Mouse (Mus musculus) embryo, embryonic 11 days (tissue): Measurements from ENCODE around the gene Lin52.

Experiments used
- DNase-seq: peaks from one replicate; pipeline ENCODE4 v3.0.0-alpha.2; 2015

The Lin52 gene

GRCm38 (mm10) chr12:84541391-84541958 is 90.3 kb downstream of the Lin52 start:
- no peak for DNase-seq

DNA sequence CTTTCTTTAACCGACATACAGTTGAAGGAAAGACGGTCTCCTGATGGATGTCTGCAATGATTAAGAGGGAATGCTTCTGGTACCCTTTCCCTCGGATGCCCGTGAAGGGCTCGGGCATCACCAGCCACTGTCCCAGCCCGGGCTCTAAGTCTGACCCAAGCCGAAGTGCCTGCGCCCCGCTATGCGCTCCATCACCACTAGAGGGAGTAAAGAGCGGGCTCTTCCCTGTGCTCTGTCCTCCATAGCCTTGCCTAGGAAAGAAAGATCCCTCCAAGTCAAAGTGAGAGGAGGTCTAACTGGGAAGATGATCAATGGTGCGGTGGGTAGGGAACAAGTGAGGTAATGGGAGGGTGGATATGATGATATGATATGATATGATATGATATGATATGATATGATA is 94.8 kb downstream of the Lin52 start:
- DNase-seq: peak; percentile 81

DNA sequence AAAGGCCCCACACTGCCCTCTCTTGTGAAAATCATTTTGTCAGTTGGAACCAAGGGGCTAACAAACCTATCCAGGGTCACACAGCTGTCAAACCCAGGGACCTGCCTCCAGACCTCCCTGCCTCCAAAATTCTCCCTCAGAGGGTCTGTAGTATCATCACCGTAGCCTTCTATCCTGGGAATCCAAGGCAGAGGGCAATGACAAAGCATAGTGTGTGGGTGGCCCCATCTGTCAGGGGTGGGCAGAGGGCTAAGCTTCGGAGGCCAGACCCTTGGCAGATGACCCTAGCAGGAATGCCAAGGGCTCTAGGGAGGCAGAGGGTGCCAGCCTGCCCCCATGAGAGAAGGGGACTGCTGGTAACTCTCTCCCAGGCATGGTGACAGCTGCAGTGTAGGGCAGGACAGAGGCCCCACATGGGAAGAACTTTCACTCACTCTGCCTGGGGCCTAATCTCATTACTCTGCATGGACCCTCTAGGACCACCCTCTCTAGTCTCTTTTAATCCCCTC is 95.4 kb downstream of the Lin52 start:
- DNase-seq: no peak

DNA sequence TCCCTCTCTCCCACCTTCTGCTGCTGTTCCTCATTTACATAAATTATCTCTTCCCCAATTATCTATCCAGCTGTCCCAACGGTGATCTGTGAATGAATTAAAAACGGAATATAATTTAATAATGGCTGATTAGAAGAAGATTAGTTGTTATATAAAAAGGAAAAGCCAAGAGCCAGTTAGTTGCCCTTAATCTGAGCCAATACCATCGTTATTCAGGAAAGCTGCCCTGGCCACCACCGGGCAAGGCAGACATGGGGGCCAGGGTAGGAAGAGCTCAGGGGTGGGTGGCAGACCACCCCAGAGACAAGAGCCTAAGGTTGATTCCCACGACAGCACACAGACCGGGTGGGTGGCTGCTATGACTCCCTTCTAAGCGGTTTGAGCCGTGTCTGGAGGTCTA is 97.0 kb downstream of the Lin52 start:
- DNase-seq: no peak

DNA sequence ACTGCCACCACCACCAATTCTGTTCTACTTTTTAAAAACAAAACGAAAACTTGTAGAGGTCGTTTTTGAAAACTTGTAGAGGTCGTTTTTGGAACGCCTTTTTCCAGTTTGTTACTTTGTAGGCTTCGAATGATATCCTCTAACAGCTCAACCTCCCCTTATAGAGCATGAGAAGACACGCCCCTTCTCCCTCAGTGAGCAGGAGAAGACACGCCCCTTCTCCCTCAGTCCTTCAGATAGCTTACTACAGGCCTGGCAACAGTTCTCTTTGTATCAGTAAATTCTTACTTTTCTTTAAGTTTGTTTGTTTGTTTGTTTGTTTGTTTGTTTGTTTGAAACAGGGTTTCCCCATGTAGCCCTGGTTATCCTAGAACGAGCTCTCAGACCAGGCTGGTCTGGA is 104.0 kb downstream of the Lin52 start:
- DNase-seq: no peak

- DNase-seq: no peak
Measured at GRCm38 (mm10) chr12:84562558-84562957, 111.3 kb downstream of the Lin52 start.

DNA sequence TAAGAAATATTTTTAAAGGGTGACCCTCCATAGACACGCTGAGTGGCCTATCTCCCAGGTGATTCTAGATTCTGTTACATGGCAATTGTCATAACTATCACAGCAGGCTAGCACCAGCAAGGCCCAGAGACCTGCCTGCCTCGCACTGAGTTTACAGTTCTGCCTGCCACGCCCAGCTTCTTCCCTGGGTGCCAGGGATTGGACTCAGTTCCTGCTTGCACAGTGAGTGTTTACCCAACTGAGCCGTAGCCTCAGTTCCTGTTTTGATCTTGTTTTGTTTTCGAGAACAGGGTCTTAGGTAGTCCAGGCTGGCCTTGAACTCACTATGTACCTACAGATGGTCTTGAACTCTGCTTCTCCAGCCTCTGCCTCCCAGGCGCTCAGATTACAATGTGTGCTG is 116.4 kb downstream of the Lin52 start:
- no peak for DNase-seq

DNA sequence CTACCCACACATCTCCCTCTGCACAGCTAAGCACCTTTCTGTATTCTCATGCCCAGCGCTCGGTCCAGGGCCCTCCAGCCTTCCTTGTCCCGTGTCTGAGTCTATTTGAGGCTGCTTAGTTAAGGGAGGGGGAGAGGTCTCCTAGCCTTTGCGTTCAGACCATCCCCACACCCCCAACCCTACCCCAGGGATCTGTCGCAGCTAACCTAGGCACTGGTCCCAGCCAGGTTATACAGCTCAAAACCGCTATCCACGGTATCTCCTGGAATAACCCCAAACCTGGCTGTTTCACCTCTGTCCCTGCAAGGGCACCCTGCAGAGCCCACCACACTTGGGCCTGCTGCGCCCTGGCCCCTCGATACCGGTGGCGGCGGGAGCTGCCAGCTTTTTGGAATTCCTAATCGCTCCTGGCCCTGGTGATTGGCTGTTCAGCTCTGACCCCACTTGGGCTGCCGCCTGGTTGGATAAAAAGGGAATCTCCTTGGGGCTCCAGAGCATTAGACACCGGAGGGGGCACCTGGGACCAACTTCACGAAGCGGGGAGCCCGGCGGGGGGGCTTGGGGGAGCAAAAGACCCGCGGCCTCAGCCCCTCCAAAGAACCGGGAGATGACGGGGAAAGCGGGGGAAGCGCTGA is 118.2 kb downstream of the Lin52 start, which contains the start of gene Vsx2:
Vsx2 (plus strand) TSS at position 427 of the 635 bp plus-strand sequence.
- peak; percentile 17 for DNase-seq

DNA sequence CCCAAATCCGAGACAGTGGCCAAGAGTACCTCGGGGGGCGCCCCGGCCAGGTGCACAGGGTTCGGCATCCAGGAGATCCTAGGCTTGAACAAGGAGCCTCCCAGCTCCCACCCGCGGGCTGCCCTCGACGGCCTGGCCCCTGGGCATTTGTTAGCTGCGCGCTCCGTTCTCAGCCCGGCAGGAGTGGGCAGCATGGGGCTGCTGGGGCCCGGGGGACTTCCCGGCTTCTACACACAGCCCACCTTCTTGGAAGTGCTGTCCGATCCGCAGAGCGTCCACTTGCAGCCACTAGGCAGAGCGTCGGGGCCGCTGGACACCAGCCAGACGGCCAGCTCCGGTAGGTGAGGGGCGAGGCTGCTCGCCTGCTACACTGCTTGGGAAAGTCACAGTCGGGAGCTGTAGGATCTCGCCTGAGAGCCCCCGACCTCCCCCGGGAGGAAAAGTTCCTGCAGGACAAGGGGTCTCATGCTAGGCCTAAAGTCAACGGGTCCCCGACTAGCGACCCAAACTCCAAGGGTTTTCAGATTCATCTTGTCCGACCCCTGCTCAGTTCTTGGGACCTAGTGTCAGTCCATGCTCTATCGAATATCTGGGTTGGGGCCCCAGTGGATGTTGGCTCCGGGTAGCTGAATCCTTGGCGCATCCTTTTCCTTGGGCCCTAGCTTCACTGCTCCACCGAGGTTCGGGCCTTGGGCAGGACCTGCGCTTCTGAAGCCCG is 118.9 kb downstream of the Lin52 start:
- peak; percentile 49 for DNase-seq

DNA sequence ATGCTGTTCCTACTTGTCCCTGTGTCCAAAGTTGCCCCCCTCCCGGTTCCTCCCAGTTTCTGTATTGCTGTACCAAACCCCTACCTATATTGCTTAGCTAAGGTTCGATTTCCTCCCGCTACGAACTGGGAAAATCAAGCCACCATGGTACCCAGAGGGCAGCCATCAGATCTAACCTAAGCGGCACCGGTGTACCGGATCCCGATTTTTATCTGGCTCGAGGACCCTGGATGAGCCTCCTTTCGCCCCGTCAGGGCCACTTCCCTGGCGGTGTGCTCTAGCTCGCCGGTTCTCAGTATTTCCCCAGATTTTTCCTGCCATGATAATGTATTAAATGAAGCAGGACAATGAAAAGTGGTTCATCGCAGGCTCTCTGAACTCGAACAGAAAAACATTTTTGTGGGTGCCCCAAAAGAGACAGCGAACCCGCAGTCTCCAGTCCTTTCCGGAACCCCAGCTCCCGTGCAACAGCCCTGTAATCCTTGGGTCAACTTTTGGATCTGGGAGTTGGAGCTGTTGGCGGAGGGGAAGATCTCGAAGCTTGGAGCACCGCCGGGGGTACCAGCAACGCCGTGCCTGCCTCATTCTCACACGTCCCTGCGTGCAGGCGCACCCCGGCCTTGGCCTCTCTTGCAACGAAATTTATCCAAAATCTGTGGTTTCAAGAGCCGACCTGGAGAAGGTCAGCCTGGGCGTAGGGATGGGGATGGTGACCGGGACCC is 119.6 kb downstream of the Lin52 start:
- peak; percentile 35 for DNase-seq

GRCm38 (mm10) chr12:84571466-84572340 is 120.5 kb downstream of the Lin52 start:
- DNase-seq: peak; percentile 57

DNA sequence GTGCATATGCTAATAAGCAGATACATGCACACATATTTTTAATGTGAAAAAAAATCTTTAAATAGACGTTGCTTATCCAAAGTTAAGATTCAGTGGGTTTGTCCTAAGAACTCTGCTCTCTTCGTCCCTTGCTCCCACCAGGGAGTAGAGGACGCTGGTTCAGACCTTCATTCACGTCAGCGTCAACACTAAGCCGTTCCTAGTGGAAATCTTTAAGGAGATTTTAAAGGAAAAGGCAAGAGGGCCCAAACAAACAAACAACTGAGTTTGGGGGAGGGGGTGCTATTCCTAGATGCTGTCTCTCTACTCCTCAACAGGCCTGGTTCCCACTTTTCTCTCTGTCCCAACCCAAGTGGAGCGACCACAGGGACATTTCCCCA is 121.1 kb downstream of the Lin52 start:
- DNase-seq: no peak

- DNase-seq: no peak
Measured at GRCm38 (mm10) chr12:84573094-84573493, 121.9 kb downstream of the Lin52 start.

DNA sequence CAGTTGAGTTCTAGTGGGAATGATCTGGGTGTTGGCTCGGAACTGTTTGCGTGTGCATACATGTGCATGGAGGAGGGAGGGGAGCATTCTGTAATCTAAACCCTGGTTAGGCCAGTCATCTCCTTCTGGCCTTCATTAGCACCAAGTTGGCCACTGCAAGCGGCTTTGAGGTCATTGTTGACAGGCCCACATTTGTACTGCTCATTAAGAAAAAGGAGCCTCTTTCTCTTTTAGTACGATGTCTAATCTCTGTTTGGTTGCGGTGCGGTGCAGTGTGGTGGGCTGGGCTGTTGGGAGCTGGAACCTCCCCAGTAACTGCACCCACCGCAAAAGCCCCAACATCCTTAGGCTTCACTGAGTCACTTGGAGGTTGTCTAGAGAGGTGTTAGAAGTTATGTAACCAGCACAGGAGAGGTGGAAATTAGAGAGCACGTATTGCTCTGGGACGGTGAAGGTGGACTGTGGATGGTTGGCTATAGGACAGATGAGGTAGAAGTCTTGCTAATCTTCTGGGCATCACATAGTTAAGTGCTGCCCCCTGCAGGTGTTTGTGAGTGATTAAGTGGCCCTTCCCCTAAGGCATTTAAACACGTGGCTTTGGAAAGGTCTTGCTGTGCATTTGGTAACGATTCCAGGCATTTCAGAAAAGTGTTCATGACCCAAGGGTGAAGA is 126.7 kb downstream of the Lin52 start:
- DNase-seq: peak; percentile 42

GRCm38 (mm10) chr12:84578440-84578770 is 127.2 kb downstream of the Lin52 start:
- DNase-seq: peak; percentile 34

- no peak for DNase-seq
Measured at GRCm38 (mm10) chr12:84581285-84581684, 130.1 kb downstream of the Lin52 start.

DNA sequence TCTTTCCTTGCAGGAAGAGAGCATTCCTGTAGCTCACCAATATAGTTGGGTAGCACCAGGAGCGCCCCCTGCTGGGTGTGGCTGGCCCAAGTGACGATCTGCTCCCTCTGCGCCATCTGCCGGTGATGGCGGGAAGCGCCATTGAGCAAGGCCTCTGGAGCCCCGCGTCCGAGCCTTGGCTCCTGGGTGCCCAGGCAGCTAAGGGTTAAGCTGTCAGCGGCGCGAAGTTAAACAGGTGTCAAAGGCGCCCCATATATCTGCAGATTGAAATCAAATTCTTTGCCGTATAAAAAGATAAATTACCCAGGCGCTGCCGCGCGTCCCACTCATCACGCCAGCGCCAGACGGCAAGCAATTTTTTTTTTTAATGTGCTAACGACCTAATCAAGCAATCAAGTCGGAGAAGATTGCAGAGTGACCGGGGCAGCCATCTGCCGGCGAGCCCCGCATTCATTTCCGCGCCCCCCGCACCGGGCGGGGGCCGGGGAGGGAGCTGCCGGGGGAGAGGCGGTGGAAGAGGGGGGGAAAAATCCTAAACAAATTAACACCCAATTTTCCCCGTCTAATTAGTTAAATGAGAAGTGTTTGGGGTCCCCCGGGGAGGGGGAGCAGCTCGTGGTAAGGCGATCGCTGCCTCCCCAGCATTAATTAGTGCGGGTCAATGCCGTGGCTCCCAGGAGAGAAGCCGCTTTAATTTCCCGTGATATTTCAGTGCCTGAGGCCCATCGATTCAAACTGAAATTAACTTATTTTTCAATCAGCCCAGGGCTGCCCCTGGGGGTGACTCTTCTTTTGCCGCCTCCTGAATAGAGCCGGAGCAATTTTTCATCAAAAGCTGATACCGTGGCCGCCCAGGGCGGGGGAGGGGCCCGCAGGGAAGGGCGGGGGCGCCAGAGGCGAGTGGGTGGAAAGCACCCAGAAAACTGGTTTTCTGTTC is 138.9 kb downstream of the Lin52 start:
- peak; percentile 94 for DNase-seq
